Mouse (Mus musculus) liver, adult 2 months (tissue): ENCODE measurements around the gene Prtg.

Experiments used
- CTCF ChIP-seq: fragments of 200-500 bp; IDR thresholded peaks from 2 replicates; pipeline ENCODE4 v1.5.1; 2011; ENCODE audit warnings: low read depth, low read length, control low read depth
- POLR2A ChIP-seq: fragments of 200-500 bp; IDR thresholded peaks from 2 replicates; pipeline ENCODE4 v1.6.1; 2011; ENCODE audit warnings: low read length, control low read depth; ENCODE audit not compliant: insufficient read depth; ENCODE audit errors: extremely low read depth

- no peak for TF ChIP-seq CTCF
- no peak for TF ChIP-seq POLR2A
Measured at GRCm38 (mm10) chr9:72890499-72891085, 83.9 kb downstream of the Prtg start.
